Mouse (Mus musculus) hindbrain, embryonic 16.5 days (tissue): ENCODE measurements around the gene Syt1. TPM values are rescaled to one million over a fixed set of nuclear protein-coding genes. Genes with fewer than 3 reads are reported as not detected.

Experiments
- ATAC-seq: fragments of 200-750 bp; cut with Nextera tagmentation; 2 replicates; pipeline ENCODE4 v1.8.0; 2017; ENCODE audit warnings: moderate TSS enrichment, moderate library complexity
- H3K27ac ChIP-seq: fragments of 300-500 bp; sonication (generic); 2 replicates; pipeline ENCODE4 v1.5.1; 2014; ENCODE audit warnings: low read depth, mild to moderate bottlenecking, control low read depth, low read length, moderate library complexity
- H3K27me3 ChIP-seq: fragments of 300-500 bp; sonication (generic); replicated peaks from 2 replicates; pipeline ENCODE4 v1.6.1; 2014; ENCODE audit warnings: low read length; ENCODE audit not compliant: control insufficient read depth, insufficient read depth
- H3K36me3 ChIP-seq: fragments of 300-500 bp; sonication (generic); 2 replicates; pipeline ENCODE4 v1.6.1; 2014; ENCODE audit warnings: mild to moderate bottlenecking, low read length, moderate library complexity, mixed read lengths; ENCODE audit not compliant: control insufficient read depth, insufficient read depth
- H3K4me1 ChIP-seq: fragments of 300-500 bp; sonication (generic); 2 replicates; pipeline ENCODE4 v1.6.1; 2014; ENCODE audit warnings: low read depth, low read length; ENCODE audit not compliant: control insufficient read depth, insufficient read depth
- H3K4me2 ChIP-seq: fragments of 300-500 bp; sonication (generic); 2 replicates; pipeline ENCODE4 v1.6.1; 2014; ENCODE audit warnings: mild to moderate bottlenecking, low read length, control low read depth, moderate library complexity
- H3K4me3 ChIP-seq: fragments of 300-500 bp; sonication (generic); 2 replicates; pipeline ENCODE4 v1.5.1; 2014; ENCODE audit warnings: mild to moderate bottlenecking, low read length, control low read depth, moderate library complexity
- H3K9ac ChIP-seq: fragments of 300-500 bp; sonication (generic); 2 replicates; pipeline ENCODE4 v1.6.1; 2014; ENCODE audit warnings: low read depth, mild to moderate bottlenecking, control low read depth, low read length, moderate library complexity
- H3K9me3 ChIP-seq: fragments of 300-500 bp; sonication (generic); 2 replicates; pipeline ENCODE4 v1.6.1; 2014; ENCODE audit warnings: mild to moderate bottlenecking, low read length, moderate library complexity; ENCODE audit not compliant: control insufficient read depth
- WGBS: fragments of 180-500 bp; shearing (Covaris S2); extraction: QIAGEN DNeasy Blood & Tissue Kit; methylation state at CpG from one replicate; pipeline ENCODE4 v1.1.7; 2014; 5-methylcytosine and 5-hydroxymethylcytosine counted together
- polyA plus RNA-seq: library from polyadenylated mRNA; unstranded; fragments of >200 nt; fragmentation: Nextera tagmentation; extraction: Ambion mirVana; gene quantifications from 2 replicates; pipeline ENCODE4 v1.2.1, GENCODE M21; 2015

The Syt1 gene
- polyA plus RNA-seq, 1 experiment from 2014 or later, result 149 TPM

- Histone ChIP-seq H3K9me3 (no peaks in the 10 kb centered on the region), H3K36me3 (no peaks in the 10 kb centered on the region), H3K4me1 (no peaks in the 10 kb centered on the region), H3K4me2 (no peak overlapping the region), H3K4me3 (no peak overlapping the region), H3K27me3 (no peaks in the 10 kb centered on the region), H3K27ac (no peak overlapping the region), H3K9ac (no peak overlapping the region)
- ATAC-seq, result no peak
- WGBS, result 92% methylated on average over 6 of the region's 6 CpGs
These were observed 117.5 kb downstream of the Syt1 start for GRCm38 (mm10) chr10:108893288-108893687.

- no peak for ATAC-seq
- no peaks in the 10 kb centered on the region for H3K27me3 ChIP-seq
- no peak overlapping the region for H3K4me2 ChIP-seq
- no peaks in the 10 kb centered on the region for H3K4me1 ChIP-seq
- H3K27ac ChIP-seq, result no peak overlapping the region
- no peak overlapping the region for H3K4me3 ChIP-seq
- H3K9me3 ChIP-seq, result no peaks in the 10 kb centered on the region
- WGBS, result 95% methylated on average over 1 of the region's 1 CpGs
- no peaks in the 10 kb centered on the region for H3K36me3 ChIP-seq
- no peak overlapping the region for H3K9ac ChIP-seq
These were observed 118.3 kb downstream of the Syt1 start for GRCm38 (mm10) chr10:108892441-108892840.

- Histone ChIP-seq H3K4me1 (no peaks in the 10 kb centered on the region), H3K4me2 (no peak overlapping the region), H3K27me3 (no peaks in the 10 kb centered on the region), H3K4me3 (no peak overlapping the region), H3K36me3 (no peaks in the 10 kb centered on the region), H3K9ac (no peak overlapping the region), H3K27ac (no peak overlapping the region), H3K9me3 (no peaks in the 10 kb centered on the region)
- ATAC-seq, result no peak
- 69% methylated on average over 4 of the region's 4 CpGs for WGBS
These were observed 121.7 kb downstream of the Syt1 start for GRCm38 (mm10) chr10:108889084-108889483.

GRCm38 (mm10) chr10:108886781-108887180 lies 124.0 kb downstream of the Syt1 start:
- Histone ChIP-seq H3K9ac (no peak overlapping the region), H3K4me2 (no peak overlapping the region), H3K4me3 (no peak overlapping the region), H3K9me3 (no peaks in the 10 kb centered on the region), H3K4me1 (no peaks in the 10 kb centered on the region), H3K27me3 (no peaks in the 10 kb centered on the region), H3K27ac (no peak overlapping the region), H3K36me3 (no peaks in the 10 kb centered on the region)
- no peak for ATAC-seq

GRCm38 (mm10) chr10:108885769-108886168 lies 125.0 kb downstream of the Syt1 start:
- WGBS, result 100% methylated on average over 1 of the region's 1 CpGs
- no peaks in the 10 kb centered on the region for H3K27me3 ChIP-seq
- ATAC-seq, result no peak
- no peaks in the 10 kb centered on the region for H3K9me3 ChIP-seq
- no peak overlapping the region for H3K4me3 ChIP-seq
- no peaks in the 10 kb centered on the region for H3K4me1 ChIP-seq
- H3K27ac ChIP-seq, result no peak overlapping the region
- H3K4me2 ChIP-seq, result no peak overlapping the region
- H3K9ac ChIP-seq, result no peak overlapping the region
- H3K36me3 ChIP-seq, result no peaks in the 10 kb centered on the region

GRCm38 (mm10) chr10:108884520-108884919 lies 126.3 kb downstream of the Syt1 start:
- Histone ChIP-seq H3K9me3 (no peaks in the 10 kb centered on the region), H3K27me3 (no peaks in the 10 kb centered on the region), H3K27ac (no peak overlapping the region), H3K4me3 (no peak overlapping the region), H3K4me1 (no peaks in the 10 kb centered on the region), H3K4me2 (no peak overlapping the region), H3K9ac (no peak overlapping the region), H3K36me3 (no peaks in the 10 kb centered on the region)
- WGBS, result 71% methylated on average over 1 of the region's 1 CpGs
- no peak for ATAC-seq

GRCm38 (mm10) chr10:108880372-108880771 lies 130.4 kb downstream of the Syt1 start:
- 85% methylated on average over 2 of the region's 2 CpGs for WGBS
- no peaks in the 10 kb centered on the region for H3K36me3 ChIP-seq
- no peaks in the 10 kb centered on the region for H3K27me3 ChIP-seq
- H3K4me1 ChIP-seq, result no peaks in the 10 kb centered on the region
- no peak overlapping the region for H3K27ac ChIP-seq
- H3K4me2 ChIP-seq, result no peak overlapping the region
- H3K9me3 ChIP-seq, result no peaks in the 10 kb centered on the region
- no peak overlapping the region for H3K4me3 ChIP-seq
- H3K9ac ChIP-seq, result no peak overlapping the region
- ATAC-seq, result no peak

- Histone ChIP-seq H3K4me3 (no peak overlapping the region), H3K27me3 (no peaks in the 10 kb centered on the region), H3K27ac (no peak overlapping the region), H3K9ac (no peak overlapping the region), H3K4me1 (no peaks in the 10 kb centered on the region), H3K9me3 (no peaks in the 10 kb centered on the region), H3K36me3 (no peaks in the 10 kb centered on the region), H3K4me2 (no peak overlapping the region)
- 79% methylated on average over 5 of the region's 5 CpGs for WGBS
- no peak for ATAC-seq
These were observed 135.1 kb downstream of the Syt1 start for GRCm38 (mm10) chr10:108875730-108876129.

GRCm38 (mm10) chr10:108874687-108875086 lies 136.1 kb downstream of the Syt1 start:
- H3K27me3 ChIP-seq, result no peaks in the 10 kb centered on the region
- no peaks in the 10 kb centered on the region for H3K36me3 ChIP-seq
- WGBS, result 69% methylated on average over 4 of the region's 4 CpGs

GRCm38 (mm10) chr10:108872359-108872758 lies 138.4 kb downstream of the Syt1 start:
- H3K9me3 ChIP-seq, result no peaks in the 10 kb centered on the region
- 80% methylated on average over 6 of the region's 6 CpGs for WGBS
- no peaks in the 10 kb centered on the region for H3K27me3 ChIP-seq

More at GRCm38 (mm10) chr10:108874687-108875086, 136.1 kb downstream of the Syt1 start:
- Histone ChIP-seq H3K27ac (no peak overlapping the region), H3K4me1 (no peaks in the 10 kb centered on the region), H3K4me2 (no peak overlapping the region), H3K9ac (no peak overlapping the region), H3K9me3 (no peaks in the 10 kb centered on the region), H3K4me3 (no peak overlapping the region)
- no peak for ATAC-seq

More at GRCm38 (mm10) chr10:108872359-108872758, 138.4 kb downstream of the Syt1 start:
- no peak overlapping the region for H3K4me2 ChIP-seq
- no peak overlapping the region for H3K4me3 ChIP-seq
- ATAC-seq, result no peak
- H3K36me3 ChIP-seq, result no peaks in the 10 kb centered on the region
- H3K4me1 ChIP-seq, result no peaks in the 10 kb centered on the region
- H3K27ac ChIP-seq, result no peak overlapping the region
- no peak overlapping the region for H3K9ac ChIP-seq
